Mouse (Mus musculus) lung, postnatal 0 days (tissue): ENCODE data around the gene Chmp4b. TPM values are rescaled to one million over a fixed set of nuclear protein-coding genes. Genes with fewer than 3 reads are reported as not detected.

ENCODE experiments used
- ATAC-seq: fragments of 200-750 bp; cut with Nextera tagmentation; 2 replicates; pipeline ENCODE4 v1.8.0; 2017; ENCODE audit warnings: moderate library complexity
- DNase-seq: peaks from one replicate; pipeline ENCODE4 v3.0.0-alpha.2; 2016; ENCODE audit warnings: low spot score
- H3K27ac ChIP-seq: fragments of 300-500 bp; sonication (generic); 2 replicates; pipeline ENCODE4 v1.5.1; 2014; ENCODE audit warnings: antibody characterized with exemption, mild to moderate bottlenecking, low read length, mixed read lengths
- H3K27me3 ChIP-seq: fragments of 300-500 bp; sonication (generic); replicated peaks from 2 replicates; pipeline ENCODE4 v1.6.1; 2014; ENCODE audit warnings: low read length, mixed read lengths; ENCODE audit not compliant: insufficient read depth
- H3K36me3 ChIP-seq: fragments of 300-500 bp; sonication (generic); 2 replicates; pipeline ENCODE4 v1.6.1; 2014; ENCODE audit warnings: low read length, mixed read lengths; ENCODE audit not compliant: insufficient read depth
- H3K4me1 ChIP-seq: fragments of 300-500 bp; sonication (generic); 2 replicates; pipeline ENCODE4 v1.6.1; 2014; ENCODE audit warnings: antibody characterized with exemption, low read depth, low read length, mixed read lengths; ENCODE audit not compliant: insufficient read depth
- H3K4me2 ChIP-seq: fragments of 300-500 bp; sonication (generic); replicated peaks from 2 replicates; pipeline ENCODE4 v1.6.1; 2014; ENCODE audit warnings: low read depth, mild to moderate bottlenecking, low read length, moderate library complexity, mixed read lengths
- H3K4me3 ChIP-seq: fragments of 300-500 bp; sonication (generic); 2 replicates; pipeline ENCODE4 v1.5.1; 2014; ENCODE audit warnings: low read depth, low read length
- H3K9ac ChIP-seq: fragments of 300-500 bp; sonication (generic); replicated peaks from 2 replicates; pipeline ENCODE4 v1.6.1; 2014; ENCODE audit warnings: low read depth, mild to moderate bottlenecking
- H3K9me3 ChIP-seq: fragments of 300-500 bp; sonication (generic); 2 replicates; pipeline ENCODE4 v1.6.1; 2016; ENCODE audit warnings: low read length, mixed read lengths
- CTCF ChIP-seq: IDR thresholded peaks from 2 replicates; pipeline ENCODE4 v1.5.1; 2016; ENCODE audit warnings: antibody characterized with exemption, mild to moderate bottlenecking
- EP300 ChIP-seq: IDR thresholded peaks from 2 replicates; pipeline ENCODE4 v1.6.1; 2016; ENCODE audit warnings: antibody characterized with exemption, mild to moderate bottlenecking, control low read depth
- WGBS: fragments of 180-500 bp; shearing (Covaris S2); extraction: QIAGEN DNeasy Blood & Tissue Kit; methylation state at CpG from one replicate; pipeline ENCODE4 v1.1.7; 2014; 5-methylcytosine and 5-hydroxymethylcytosine counted together
- polyA plus RNA-seq: library from polyadenylated mRNA; unstranded; fragments of >200 nt; fragmentation: Nextera tagmentation; extraction: Ambion mirVana; gene quantifications from 2 replicates; pipeline ENCODE4 v1.2.1, GENCODE M21; 2015

The Chmp4b gene
- polyA plus RNA-seq, 1 experiment from 2014 or later: 33.7 TPM

- WGBS: 76% methylated on average over 5 of the region's 5 CpGs
- TF ChIP-seq CTCF (no peak), EP300 (no peak)
- H3K4me1 ChIP-seq: no peaks in the 10 kb centered on the region
- no peaks in the 10 kb centered on the region for H3K27me3 ChIP-seq
- DNase-seq (no peak), ATAC-seq (no peak)
- no peak overlapping the region for H3K27ac ChIP-seq
- H3K9me3 ChIP-seq: no peaks in the 10 kb centered on the region
- H3K4me3 ChIP-seq: no peak overlapping the region
- 0 out of 2 replicates have a peak, but pooled peaks cover 4% of the 10 kb centered on the region for H3K36me3 ChIP-seq
- no peak overlapping the region for H3K4me2 ChIP-seq
- H3K9ac ChIP-seq: no peak overlapping the region
Measured at GRCm38 (mm10) chr2:154630531-154630930, 21.0 kb upstream of the Chmp4b start.

- no peak for DNase-seq
- TF ChIP-seq CTCF: no peak
- no peak for TF ChIP-seq EP300
- no peaks in the 10 kb centered on the region for H3K9me3 ChIP-seq
- WGBS: 89% methylated on average over 16 of the region's 16 CpGs
- no peaks in the 10 kb centered on the region for H3K4me1 ChIP-seq
- H3K4me2 ChIP-seq: no peak overlapping the region
- no peak overlapping the region for H3K27ac ChIP-seq
- no peak overlapping the region for H3K9ac ChIP-seq
- H3K4me3 ChIP-seq: no peak overlapping the region
- H3K36me3 ChIP-seq: 0 out of 2 replicates have a peak, but pooled peaks cover 4% of the 10 kb centered on the region
- no peaks in the 10 kb centered on the region for H3K27me3 ChIP-seq
- ATAC-seq: no peak; the same call in 1 of the 2 replicates
Measured at GRCm38 (mm10) chr2:154632203-154632780, 19.2 kb upstream of the Chmp4b start.

GRCm38 (mm10) chr2:154633039-154633742, 18.3 kb upstream of the Chmp4b start:
- H3K27ac ChIP-seq: no peak overlapping the region
- no peak overlapping the region for H3K9ac ChIP-seq
- 82% methylated on average over 5 of the region's 5 CpGs for WGBS
- no peak overlapping the region for H3K4me2 ChIP-seq
- no peak for TF ChIP-seq CTCF
- TF ChIP-seq EP300: no peak
- no peak overlapping the region for H3K4me3 ChIP-seq
- no peaks in the 10 kb centered on the region for H3K27me3 ChIP-seq
- no peaks in the 10 kb centered on the region for H3K9me3 ChIP-seq
- H3K4me1 ChIP-seq: no peaks in the 10 kb centered on the region
- ATAC-seq (no peak), DNase-seq (no peak)
- H3K36me3 ChIP-seq: peaks cover 8% of the 10 kb centered on the region; the same call in 1 of the 2 replicates

- TF ChIP-seq CTCF (no peak), EP300 (no peak)
- ATAC-seq (no peak), DNase-seq (no peak)
- WGBS: 86% methylated on average over 9 of the region's 9 CpGs
- Histone ChIP-seq H3K4me1 (no peaks in the 10 kb centered on the region), H3K4me3 (no peak overlapping the region), H3K9me3 (peaks cover 3% of the 10 kb centered on the region; the same call in 1 of the 2 replicates), H3K36me3 (peaks cover 11% of the 10 kb centered on the region; the same call in 1 of the 2 replicates), H3K9ac (no peak overlapping the region), H3K27ac (no peak overlapping the region), H3K27me3 (no peaks in the 10 kb centered on the region), H3K4me2 (no peak overlapping the region)
Measured at GRCm38 (mm10) chr2:154633876-154634644, 17.4 kb upstream of the Chmp4b start.

GRCm38 (mm10) chr2:154635826-154636225, 15.7 kb upstream of the Chmp4b start:
- peaks cover 11% of the 10 kb centered on the region; the same call in 1 of the 2 replicates for H3K36me3 ChIP-seq

GRCm38 (mm10) chr2:154638521-154638920, 13.0 kb upstream of the Chmp4b start:
- H3K9ac ChIP-seq: no peak overlapping the region
- H3K36me3 ChIP-seq: peaks cover 11% of the 10 kb centered on the region; the same call in 1 of the 2 replicates
- WGBS: 98% methylated on average over 3 of the region's 3 CpGs
- DNase-seq: no peak
- TF ChIP-seq CTCF: peak; percentile 20; the same call in 1 of the 2 replicates
- TF ChIP-seq EP300: no peak
- peaks cover 3% of the 10 kb centered on the region; the same call in 1 of the 2 replicates for H3K9me3 ChIP-seq
- no peak overlapping the region for H3K4me3 ChIP-seq
- ATAC-seq: no peak
- no peak overlapping the region for H3K27ac ChIP-seq
- no peaks in the 10 kb centered on the region for H3K4me1 ChIP-seq
- H3K27me3 ChIP-seq: no peaks in the 10 kb centered on the region
- H3K4me2 ChIP-seq: no peak overlapping the region

More at GRCm38 (mm10) chr2:154635826-154636225, 15.7 kb upstream of the Chmp4b start:
- 100% methylated on average over 2 of the region's 2 CpGs for WGBS
- DNase-seq (no peak), ATAC-seq (no peak)
- Histone ChIP-seq H3K9ac (no peak overlapping the region), H3K27me3 (no peaks in the 10 kb centered on the region), H3K27ac (no peak overlapping the region), H3K4me2 (no peak overlapping the region), H3K9me3 (peaks cover 3% of the 10 kb centered on the region; the same call in 1 of the 2 replicates), H3K4me3 (no peak overlapping the region), H3K4me1 (no peaks in the 10 kb centered on the region)
- TF ChIP-seq CTCF (no peak), EP300 (no peak)
